Mouse (Mus musculus): ENCODE measurements around the gene Bcat1.

Bcat1 gene

GRCm38 (mm10) chr6:145056102-145056501 lies 19.9 kb downstream of the Bcat1 start:
- peak; percentile 69 for DNase-seq (ENCODE audit: low read depth, low spot score)

- DNase-seq (ENCODE audit: low read depth, low spot score) = no peak
Measured at GRCm38 (mm10) chr6:145055277-145055858, 20.6 kb downstream of the Bcat1 start.

DNA sequence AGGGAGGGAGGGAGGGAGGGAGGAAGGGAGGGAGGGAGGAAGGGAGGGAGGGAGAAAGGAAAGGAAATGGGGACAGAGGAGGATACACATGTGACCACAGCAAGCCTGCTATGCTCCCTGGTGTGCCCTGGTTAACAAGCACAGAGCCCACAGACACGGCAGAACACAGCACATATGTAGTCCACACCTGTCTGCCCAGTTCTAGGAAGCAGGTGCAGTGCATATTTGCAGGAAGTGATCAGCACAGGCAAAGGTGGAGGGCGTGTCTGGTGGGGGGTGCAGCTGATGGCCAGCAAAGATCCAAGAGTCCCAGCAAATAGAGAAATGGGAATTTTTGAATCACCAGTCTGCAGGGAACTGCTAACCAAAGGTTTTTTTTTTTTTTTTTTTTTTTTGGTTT lies 23.3 kb downstream of the Bcat1 start:
- no peak for DNase-seq (ENCODE audit: low read depth, low spot score)

DNA sequence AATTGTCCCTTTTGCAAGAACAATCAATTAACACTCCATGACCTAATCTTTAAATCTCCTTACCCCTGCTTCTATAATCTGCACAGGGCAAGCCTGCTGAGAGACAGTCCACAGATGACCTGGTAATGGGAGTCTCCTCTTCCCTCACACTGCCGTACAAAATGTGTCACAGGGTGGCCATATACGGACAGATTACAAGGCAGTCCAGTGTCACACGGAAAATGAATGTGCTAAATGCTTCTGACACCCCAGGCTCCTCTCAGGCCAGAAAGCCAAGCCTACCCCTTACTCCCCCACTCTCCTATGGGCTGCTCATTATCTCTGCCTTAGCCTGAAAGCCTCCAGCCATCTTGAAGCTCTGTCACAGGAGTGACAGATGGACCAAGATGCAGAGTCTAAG lies 25.1 kb downstream of the Bcat1 start:
- no peak for DNase-seq (ENCODE audit: low read depth, low spot score)

- DNase-seq (ENCODE audit: low read depth, low spot score) = no peak
Measured at GRCm38 (mm10) chr6:145048131-145048997, 27.6 kb downstream of the Bcat1 start.

DNA sequence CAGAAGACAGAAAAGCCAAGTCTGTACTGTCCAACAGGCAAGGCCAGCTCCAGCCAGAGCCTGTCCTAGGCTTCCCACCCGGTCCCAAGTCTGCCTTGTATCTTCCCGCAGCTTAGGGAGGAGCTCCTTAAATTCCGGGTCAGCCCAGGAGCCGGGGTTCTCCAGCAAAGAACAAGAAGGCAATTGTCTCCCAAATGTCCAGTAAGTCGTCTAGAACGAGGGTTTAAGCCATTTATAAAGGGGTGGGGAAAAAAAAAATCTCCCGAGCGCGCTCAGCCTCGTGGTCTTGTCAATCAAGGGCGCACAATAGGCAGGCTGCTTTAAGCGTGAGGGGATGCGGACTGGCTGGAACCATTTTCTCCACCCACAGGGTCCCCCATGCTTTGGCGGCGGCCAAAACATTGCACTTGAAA lies 28.5 kb downstream of the Bcat1 start:
- DNase-seq (ENCODE audit: low read depth, low spot score) = no peak

DNA sequence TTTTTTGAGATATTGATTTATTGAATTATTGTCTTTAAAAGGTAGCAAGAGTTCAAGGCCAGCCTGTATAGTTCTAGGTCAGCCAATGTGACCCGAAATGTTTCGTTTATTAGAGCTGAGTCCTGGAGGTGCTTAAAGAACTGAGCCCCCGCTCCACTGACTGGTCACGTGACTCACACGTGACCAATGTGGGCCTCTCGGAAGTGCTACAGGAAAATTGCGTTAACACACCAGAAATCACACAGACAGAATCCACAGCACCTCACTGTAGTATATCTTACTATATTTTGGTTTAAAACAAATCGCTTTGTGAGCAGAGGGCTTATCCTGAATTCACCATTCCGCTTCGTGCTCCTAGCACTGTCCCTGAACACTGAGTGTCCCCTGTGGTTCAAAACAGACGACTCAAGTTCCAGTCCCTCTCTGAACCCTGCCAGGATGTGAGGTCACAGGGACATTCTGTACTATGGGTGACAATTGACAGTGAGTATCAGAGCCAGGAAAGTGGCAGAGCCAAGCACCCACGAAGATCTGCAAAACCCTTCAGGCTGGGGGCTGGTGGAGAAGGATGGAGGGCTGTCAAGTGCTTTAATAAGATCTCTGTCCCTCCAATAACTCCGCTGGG lies 29.6 kb downstream of the Bcat1 start:
- DNase-seq (ENCODE audit: low read depth, low spot score) = no peak

GRCm38 (mm10) chr6:145044916-145045574 lies 30.9 kb downstream of the Bcat1 start:
- DNase-seq (ENCODE audit: low read depth, low spot score) = no peak

DNA sequence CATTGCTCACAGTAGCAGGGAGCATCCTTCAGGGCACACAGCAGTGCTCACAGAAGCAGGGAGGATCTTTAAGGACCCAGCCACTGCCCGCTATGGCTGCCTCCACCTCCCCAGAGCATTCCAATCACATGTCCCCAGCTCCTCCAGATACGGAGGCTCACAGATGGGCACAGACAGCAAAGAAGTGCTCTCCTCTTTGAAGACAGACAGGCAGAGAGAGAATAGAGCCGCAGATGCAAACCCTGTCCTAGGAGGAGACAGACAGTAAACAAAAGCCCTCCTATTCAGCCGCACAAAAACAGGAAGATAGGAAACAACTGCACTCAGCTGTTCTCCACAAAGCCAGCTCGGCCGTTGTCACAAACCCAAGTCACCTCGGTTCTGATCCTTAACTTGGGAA lies 35.3 kb downstream of the Bcat1 start:
- no peak for DNase-seq (ENCODE audit: low read depth, low spot score)

GRCm38 (mm10) chr6:145037626-145038025 lies 38.4 kb downstream of the Bcat1 start:
- DNase-seq (ENCODE audit: low read depth, low spot score) = no peak

GRCm38 (mm10) chr6:145035412-145035811 lies 40.6 kb downstream of the Bcat1 start:
- DNase-seq (ENCODE audit: low read depth, low spot score) = no peak

- no peak for DNase-seq (ENCODE audit: low read depth, low spot score)
Measured at GRCm38 (mm10) chr6:145030587-145030986, 45.4 kb downstream of the Bcat1 start.

DNA sequence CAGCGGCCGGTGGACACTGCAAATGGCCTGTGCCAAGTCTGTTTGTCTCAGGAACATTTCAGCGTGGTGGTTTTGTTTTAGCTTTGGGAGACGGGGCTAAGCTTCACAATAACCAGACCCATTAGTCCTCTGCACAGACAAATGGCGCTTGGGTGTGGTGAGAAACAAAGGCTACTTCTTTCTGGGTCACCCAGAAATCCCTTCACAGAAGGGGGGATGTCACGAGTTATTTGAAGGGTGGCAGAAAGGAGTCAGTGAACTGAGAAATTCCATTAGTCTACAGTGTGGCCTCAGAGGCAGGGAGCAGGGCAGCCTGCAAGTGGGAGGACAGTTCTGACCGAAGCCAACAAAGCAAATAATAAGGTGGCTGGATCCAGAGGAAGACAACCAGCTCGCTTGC lies 52.0 kb downstream of the Bcat1 start:
- no peak for DNase-seq (ENCODE audit: low read depth, low spot score)

GRCm38 (mm10) chr6:145022966-145023725 lies 52.8 kb downstream of the Bcat1 start:
- peak; percentile 79 for DNase-seq (ENCODE audit: low read depth, low spot score)

DNA sequence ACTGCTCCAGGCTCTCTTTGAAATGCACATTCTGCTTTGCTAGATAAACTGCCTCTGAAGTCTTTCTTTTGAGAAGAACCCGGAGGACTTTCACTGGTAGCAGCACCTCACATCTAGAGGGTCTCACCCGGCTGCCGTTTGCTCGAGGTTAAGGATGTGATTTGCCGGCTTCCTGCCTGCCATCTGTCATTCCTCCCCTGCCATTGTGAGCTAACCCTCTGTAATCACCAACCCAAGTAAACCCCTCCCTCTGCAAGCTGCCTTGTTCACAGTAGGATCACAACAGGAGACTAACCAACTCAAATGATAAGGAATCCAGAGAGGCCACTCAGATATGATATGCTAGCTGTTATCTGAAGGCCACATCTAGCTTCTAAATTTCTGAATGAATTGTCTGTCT lies 53.6 kb downstream of the Bcat1 start:
- no peak for DNase-seq (ENCODE audit: low read depth, low spot score)

DNA sequence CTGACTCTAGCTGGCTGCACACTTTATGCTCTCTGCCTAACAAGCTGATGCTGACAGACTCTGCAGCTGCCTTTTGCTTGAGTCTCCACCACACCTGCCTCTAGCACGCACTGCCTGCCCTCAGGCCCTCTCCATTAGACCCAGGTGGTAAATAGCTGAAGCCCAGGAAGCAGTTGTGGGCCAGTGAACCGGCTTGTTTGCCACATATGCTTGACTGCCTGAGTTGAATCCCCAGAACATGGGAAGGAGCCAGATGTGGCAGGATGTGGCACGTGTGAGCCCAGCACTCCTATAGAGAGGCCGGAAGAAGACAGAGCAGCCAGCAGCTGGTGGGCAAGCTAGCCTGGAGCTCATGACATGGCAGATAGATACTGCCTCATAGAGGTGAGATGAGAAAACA lies 55.4 kb downstream of the Bcat1 start:
- DNase-seq (ENCODE audit: low read depth, low spot score) = no peak

GRCm38 (mm10) chr6:145018295-145018694 lies 57.7 kb downstream of the Bcat1 start:
- no peak for DNase-seq (ENCODE audit: low read depth, low spot score)

DNA sequence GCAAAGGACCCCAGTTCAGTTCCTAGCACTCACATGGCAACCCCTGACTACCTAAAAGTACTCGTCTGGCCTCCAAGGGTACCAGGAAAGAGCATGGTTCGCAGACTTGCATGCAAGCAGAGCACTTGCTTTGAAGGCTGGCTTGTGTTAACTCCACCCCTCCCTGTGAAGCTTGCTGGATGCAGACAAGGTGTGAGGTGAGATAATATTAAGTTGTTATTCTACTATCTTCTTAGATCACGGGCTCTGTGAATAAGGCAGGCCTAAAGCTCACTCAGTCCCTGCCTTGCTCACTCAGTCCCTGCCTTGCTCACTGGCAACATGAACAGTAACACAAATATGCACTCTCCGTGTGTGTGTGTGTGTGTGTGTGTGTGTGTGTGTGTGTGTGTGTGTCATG lies 58.5 kb downstream of the Bcat1 start:
- no peak for DNase-seq (ENCODE audit: low read depth, low spot score)

DNA sequence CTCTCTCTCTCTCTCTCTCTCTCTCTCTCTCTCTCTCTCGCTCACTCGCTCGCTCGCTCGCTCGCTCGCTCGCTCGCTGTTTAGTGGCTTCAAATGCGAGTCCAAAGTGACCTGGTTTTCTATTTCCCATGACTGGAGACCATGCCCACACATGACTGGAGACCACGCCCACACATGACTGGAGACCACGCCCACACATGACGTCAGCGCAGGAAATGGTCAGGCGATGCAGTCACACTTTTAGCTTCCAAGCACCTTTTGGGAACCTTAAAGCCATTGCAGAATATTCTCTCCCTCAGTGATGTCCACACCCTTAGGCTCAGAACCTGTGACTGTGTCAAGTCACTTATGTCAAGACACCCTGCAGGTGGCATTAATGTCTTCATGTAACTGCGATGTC lies 59.3 kb downstream of the Bcat1 start:
- DNase-seq (ENCODE audit: low read depth, low spot score) = no peak

DNA sequence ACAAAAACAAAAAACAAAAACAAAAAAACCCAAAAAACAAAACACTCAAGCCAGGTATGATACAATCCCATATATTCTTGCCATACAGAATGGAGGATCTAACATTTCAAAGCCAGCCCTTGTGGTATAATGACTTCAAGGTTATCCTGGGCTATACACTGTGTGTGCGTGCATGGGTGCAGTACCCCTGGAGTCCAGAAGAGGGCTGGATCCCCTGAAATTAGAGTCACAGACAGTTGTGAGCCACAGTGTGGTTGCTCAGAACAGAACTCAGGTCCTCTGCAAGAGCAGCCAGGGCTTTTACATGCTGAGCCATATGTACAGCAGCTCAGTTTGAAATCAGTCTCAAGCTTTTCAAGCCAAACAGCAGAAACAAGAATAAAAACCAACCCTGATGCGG lies 61.0 kb downstream of the Bcat1 start:
- peak; percentile 50 for DNase-seq (ENCODE audit: low read depth, low spot score)

- no peak for DNase-seq (ENCODE audit: low read depth, low spot score)
Measured at GRCm38 (mm10) chr6:145012699-145013098, 63.3 kb downstream of the Bcat1 start.

DNA sequence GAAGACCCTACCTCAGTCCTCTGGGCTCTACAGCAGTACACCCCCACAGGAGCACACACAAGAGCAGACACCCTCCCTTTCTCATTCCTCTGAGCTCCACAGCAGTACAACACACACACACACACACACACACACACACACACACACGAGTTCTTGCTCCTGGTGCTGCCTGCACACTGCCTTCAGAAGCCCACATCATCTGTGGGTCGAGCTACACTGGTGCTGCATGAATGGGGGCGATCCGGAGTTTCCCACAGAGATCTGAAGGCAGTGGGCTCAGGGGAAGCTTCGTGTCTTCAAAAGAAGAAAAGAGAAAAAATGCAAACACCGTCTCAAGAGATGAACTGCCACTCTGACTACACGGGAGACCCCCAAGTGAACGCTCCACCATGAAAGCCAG lies 64.8 kb downstream of the Bcat1 start:
- DNase-seq (ENCODE audit: low read depth, low spot score) = no peak
